Mouse (Mus musculus): ENCODE results near the gene Snrpn.
"Not testable (repeated sequence)": the region's sequence is repeated elsewhere in the genome, so short reads cannot be mapped to it uniquely, and the experiment has no call there.

Snrpn gene

DNA sequence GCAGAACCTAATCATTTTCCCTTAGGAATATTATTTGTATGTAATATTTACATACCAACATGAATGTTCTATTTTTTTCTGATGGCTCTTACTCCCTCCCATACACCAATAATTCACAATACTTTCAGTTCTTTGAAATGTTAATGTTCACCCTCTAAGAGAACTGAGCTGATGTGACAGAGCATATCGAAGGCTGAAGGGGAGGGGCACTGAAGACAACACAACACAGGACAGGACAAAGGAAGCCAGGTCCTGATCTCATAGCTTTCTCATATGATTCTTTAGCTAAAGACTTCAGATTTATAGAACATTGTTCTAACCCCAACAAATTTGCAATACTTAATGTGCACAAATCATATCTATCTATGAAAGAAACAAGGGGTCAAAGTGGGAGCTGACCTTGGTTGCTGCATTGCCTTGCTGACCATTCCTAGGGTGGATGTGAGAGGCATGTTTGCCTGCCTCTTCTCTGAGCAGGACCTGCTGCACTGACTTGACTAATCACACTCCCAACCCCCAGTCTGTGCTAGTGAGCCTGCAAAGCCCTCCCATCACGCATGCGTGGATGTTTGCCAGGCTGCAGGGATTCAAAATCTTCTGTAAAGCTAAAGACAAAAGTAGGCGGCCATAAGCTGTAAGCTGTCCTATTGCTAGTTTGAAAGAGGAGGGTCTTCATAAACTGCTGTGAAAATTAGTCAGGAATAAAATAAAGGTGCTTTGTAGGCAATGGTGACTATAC lies at the start of gene Snrpn:
Snrpn (minus strand) TSS at position 478 of the 739 bp plus-strand sequence.
- ATAC-seq (ENCODE audit: insufficient number of reproducible peaks, low FRiP score, low TSS enrichment): no peak

DNA sequence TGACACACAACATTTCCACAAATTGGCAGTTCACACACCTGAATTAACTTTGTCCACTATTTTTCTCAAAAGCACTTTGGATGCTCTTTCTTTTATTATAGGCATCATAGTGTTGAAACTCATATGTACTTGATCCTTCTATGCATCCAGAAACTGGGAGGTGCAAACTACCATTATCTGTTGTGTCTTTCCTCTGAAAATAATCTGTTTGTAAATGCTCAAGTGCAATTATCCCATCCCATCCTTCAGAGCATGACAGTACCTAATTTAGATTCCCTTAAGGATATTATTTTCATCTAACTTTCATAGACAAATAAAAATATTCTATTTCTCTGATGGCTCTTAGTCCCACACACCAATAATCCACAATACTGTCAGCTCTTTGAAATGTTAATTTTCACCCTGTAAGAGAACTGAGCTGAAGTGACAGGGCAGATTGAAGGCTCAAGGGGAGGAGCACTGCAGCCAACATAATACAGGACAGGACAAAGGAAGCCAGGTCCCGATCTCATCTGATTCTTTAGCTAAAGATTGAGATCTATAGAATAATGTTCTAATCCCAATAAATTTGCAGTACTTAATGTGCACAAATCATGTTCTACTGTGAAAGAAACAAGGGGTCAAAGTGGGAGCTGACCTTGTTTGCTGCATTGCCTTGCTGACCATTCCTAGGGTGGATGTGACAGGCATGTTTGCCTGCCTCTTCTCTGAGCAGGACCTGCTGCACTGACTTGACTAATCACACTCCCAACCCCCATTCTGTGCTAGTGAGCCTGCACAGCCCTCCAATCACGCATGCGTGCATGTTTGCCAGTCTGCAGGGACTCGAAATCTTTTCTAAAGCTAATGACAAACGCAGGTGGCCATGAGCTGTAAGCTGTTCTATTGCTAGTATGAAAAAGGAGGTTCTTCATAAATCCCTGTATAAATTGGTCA lies 30.5 kb upstream of the Snrpn start:
- ATAC-seq (ENCODE audit: insufficient number of reproducible peaks, low FRiP score, low TSS enrichment): no peak

- no peak for ATAC-seq (ENCODE audit: insufficient number of reproducible peaks, low FRiP score, low TSS enrichment)
Measured at GRCm38 (mm10) chr7:60125332-60125731, 14.7 kb downstream of the Snrpn start.

DNA sequence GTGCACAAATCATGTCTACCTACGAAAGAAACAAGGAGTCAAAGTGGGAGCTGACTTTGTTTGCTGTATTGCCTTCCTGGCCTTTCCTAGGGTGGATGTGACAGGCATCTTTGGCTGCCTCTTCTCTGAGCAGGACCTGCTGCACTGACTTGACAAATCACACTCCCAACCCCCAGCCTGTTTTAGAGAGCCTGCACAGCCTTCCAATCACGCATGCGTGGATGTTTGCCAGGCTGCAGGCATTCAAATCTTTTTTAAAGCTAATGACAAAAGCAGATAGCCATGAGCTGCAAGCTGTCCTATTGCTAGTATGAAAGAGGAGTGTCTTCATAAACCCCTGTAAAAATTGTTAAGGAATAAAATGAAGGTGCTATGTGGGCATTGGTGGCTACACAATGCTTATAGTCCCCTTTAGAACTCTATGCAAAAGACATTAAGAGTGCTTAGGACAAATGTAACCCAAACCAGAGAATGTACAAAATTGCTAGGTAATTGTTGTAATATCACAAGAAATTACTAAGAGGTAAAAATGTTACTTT lies 16.9 kb downstream of the Snrpn start:
- ATAC-seq (ENCODE audit: insufficient number of reproducible peaks, low FRiP score, low TSS enrichment): not testable (repeated sequence)

DNA sequence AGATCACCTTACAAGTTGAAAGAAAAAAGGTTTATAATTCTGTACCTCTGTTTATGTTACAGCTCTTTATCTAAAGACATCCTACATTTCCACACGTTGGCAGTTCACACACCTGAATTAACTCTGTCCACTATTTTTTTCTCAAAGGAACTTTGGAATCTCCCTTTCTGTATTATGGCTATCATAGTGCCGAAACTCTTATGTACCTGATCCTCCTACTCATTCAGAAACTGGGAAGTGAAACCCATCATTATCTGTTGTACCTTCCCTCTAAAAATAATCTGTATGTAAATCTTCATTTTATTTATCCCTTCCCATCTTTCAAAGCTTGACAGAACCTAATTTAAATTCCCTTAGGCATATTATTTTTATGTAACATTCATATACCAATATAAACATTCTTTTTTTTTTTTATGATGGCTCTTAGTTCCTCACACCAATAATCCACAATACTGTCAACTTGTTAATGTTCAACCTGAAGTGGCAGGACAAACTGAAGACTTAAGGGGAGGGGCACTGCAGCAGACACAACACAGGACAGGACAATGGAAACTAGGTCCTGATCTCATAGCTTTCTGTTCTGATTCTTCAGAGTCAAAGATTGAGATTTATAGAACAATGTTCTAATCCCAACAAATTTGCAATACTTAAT lies 17.5 kb downstream of the Snrpn start:
- no peak for ATAC-seq (ENCODE audit: insufficient number of reproducible peaks, low FRiP score, low TSS enrichment)

DNA sequence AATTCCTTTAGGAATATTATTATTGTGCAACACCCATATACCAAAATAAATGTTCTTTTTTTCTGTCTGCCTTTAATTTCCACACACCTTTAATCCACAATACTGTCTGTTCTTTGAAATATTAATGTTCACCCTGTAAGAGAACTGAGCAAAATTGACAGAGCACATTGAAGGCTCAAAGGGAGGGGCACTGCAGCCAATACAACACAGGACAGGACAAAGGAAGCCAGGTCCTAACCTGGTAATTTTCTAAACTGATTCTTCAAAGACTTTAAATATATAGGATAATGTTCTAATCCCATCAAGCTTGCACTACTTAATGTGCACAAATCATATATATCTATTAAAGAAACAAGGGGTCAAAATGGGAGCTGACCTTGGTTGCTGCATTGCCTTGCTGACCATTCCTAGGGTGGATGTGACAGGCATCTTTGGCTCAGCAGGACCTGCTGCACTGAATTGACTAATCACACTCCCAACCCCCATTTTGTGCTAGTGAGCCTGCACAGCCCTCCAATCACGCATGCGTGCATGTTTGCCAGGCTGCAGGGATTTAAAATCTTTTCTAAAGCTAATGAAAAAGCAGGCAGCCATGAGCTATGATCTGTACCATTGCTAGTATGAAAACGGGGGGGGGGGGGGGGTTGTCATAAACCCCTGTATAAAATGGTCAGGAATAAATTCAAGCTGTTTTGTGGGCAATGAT lies 42.7 kb downstream of the Snrpn start:
- ATAC-seq (ENCODE audit: insufficient number of reproducible peaks, low FRiP score, low TSS enrichment): no peak

- ATAC-seq (ENCODE audit: insufficient number of reproducible peaks, low FRiP score, low TSS enrichment): no peak
Measured at GRCm38 (mm10) chr7:60076301-60076700, 63.7 kb downstream of the Snrpn start.

- no peak for ATAC-seq (ENCODE audit: insufficient number of reproducible peaks, low FRiP score, low TSS enrichment)
Measured at GRCm38 (mm10) chr7:60047481-60048201, 92.4 kb downstream of the Snrpn start.

DNA sequence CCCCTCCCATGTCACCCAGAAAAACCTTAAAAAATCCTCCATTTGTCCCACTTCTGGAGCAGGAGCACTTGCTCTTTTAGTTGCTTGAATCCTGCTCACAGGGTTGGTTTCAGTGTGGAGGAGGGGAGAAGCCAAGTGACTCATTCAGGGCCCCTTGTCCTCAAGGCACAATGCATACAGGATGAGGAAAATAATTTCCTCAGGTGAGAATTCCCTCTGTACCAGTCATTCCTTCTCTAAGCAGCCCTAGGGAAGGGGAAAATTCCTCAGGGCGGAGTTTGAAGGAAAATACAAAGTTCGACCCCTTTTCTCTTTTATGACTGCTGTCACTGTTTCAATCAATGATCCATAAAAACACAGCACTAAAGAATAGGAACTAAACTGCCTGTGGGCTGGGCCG lies 126.8 kb downstream of the Snrpn start:
- ATAC-seq (ENCODE audit: insufficient number of reproducible peaks, low FRiP score, low TSS enrichment): no peak

DNA sequence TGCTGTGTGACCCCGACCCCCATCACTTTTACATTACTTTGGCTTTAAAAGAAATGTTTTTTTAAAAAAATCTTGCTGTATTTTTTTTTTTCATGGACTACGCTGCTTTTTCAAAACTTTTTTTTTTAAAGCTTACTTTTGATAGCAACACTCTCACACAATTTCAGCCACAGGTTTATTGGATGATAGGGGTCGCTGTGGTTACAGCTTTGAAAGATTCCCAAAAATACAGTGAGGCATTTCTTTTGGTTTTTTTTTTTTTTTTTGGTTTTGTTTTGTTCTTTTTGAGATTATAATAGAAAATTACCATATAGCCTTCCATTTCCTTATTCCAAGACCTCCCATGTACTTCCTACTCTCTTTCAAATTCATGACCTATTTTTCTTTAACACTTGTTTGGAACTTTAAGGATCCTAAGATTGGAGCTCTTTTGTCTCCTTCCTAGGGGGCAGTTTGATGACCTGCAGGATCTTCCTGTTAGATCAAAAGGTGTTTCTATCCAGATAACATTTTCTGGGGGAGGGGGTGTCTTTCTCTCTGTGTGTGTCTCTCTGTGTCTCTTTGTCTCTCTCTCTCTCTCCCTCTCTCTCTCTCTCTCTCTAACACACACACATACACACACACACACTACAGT lies 132.2 kb downstream of the Snrpn start:
- no peak for ATAC-seq (ENCODE audit: insufficient number of reproducible peaks, low FRiP score, low TSS enrichment)

- ATAC-seq (ENCODE audit: insufficient number of reproducible peaks, low FRiP score, low TSS enrichment): no peak
Measured at GRCm38 (mm10) chr7:60006262-60006661, 133.8 kb downstream of the Snrpn start.

DNA sequence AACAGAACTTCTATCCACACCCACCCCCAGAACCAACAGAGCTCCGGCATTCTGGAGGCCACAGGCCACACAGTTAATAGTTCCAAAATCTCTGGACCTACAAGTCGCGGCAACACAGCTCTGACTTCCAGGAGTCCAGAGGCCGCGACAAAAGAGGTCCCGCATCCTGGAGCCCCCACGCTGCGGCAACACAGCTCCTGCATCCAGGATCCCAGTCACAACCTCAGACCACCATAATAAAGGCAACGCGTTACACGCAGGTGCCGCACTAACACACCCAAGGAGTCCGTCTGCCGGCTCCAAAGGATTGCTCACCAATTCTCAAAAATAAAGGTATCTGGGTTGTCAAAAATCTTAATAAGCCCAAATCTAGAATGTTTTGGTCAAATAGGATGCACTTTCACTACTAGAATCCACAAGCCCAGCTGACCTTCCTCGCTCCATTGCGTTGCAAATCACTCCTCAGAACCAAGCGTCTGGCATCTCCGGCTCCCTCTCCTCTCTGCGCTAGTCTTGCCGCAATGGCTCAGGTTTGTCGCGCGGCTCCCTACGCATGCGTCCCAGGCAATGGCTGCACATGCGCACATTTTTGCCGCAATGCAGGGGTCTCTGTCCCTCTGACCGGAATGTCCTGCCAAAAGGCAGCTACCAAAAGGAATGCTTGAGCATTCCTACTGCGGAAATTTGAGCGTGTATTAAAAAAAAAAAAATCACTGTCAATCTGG lies 135.3 kb downstream of the Snrpn start, which contains the start of the genes Snurf and Gm38393:
Snurf (minus strand) TSS at position 444 of the 725 bp plus-strand sequence.
Gm38393 (minus strand) TSS at position 459 of the 725 bp plus-strand sequence.
- ATAC-seq (ENCODE audit: insufficient number of reproducible peaks, low FRiP score, low TSS enrichment): peak; percentile 74; the same call in 1 of the 2 replicates

- peak; percentile 58; the same call in 1 of the 2 replicates for ATAC-seq (ENCODE audit: insufficient number of reproducible peaks, low FRiP score, low TSS enrichment)
Measured at GRCm38 (mm10) chr7:60003921-60004605, 136.0 kb downstream of the Snrpn start.

DNA sequence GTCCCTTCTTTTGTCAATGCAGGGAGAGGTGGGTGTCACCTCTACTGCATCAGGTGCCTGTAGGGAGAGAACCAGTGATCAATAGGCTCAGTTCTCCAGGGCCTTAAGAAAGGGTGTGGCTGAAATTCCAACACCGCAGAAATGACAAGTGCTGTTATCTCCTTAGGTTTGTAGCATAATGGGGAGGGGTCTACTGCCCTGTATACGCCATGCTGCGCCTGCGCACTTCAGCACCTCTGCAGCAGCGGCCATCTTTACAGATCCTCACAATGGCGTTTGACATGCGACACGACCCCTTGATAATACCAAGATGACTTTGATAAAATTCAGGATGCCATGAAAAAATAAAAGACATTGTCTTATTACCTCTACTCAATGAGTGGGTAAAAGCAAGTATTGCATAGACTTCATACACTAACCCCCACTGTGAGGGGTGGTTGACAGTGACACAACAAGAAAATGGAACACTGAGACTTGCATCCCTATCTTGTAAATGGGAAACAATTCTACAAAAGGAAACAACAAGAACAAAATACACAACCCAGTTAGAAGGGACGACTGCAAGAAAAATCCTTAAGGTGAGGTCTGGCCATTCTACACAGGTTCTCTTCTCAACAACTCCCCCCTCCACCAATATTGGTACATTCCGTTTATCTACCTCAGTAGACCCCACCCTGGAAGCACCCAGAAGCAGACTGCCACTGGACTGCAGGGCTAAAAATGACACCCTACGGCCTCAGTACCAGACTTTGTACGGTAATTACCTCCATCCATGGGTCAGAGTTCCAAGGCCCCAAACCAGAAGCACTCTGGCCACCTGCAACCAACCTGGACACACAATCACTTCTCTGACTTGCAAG lies 136.8 kb downstream of the Snrpn start:
- ATAC-seq (ENCODE audit: insufficient number of reproducible peaks, low FRiP score, low TSS enrichment): 0 out of 2 replicates have a peak, but pooled peaks have one; percentile 55

DNA sequence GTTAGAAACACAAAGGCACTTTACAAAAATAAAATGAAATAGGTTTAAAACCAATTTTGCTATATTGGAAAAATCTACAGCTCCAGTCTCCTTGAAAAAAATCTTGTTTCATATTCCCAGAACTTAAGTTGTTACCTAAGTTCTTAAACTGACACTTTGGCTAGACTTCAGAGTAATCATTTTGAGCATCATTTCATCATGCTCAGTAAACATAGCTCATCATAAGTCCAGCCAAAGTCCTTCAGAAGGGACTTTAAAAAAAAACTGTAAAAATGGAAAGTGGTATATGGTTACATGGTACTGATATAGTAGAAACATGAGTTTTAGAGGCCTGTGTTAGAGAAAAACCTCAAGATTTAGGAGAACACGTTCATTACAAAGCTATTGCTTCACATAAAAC lies 161.4 kb downstream of the Snrpn start:
- no peak for ATAC-seq (ENCODE audit: insufficient number of reproducible peaks, low FRiP score, low TSS enrichment)

Data from cerebellum, adult (tissue).